Mouse (Mus musculus) limb, embryonic 13.5 days (tissue): Measurements from ENCODE around the gene Lysmd2. TPM values are rescaled to one million over a fixed set of nuclear protein-coding genes. Genes with fewer than 3 reads are reported as not detected.
A peak's percentile ranks its signal among the peaks of the same experiment; 100 is the strongest.

Experiments used
- ATAC-seq: fragments of 200-750 bp; cut with Nextera tagmentation; 2 replicates; pipeline ENCODE4 v1.8.0; 2017; ENCODE audit warnings: low read depth, moderate number of reproducible peaks, moderate TSS enrichment; ENCODE audit not compliant: low FRiP score
- H3K27ac ChIP-seq: fragments of 300-500 bp; sonication (generic); 2 replicates; pipeline ENCODE4 v1.5.1; 2015; ENCODE audit warnings: inconsistent platforms, mild to moderate bottlenecking, moderate library complexity
- H3K27me3 ChIP-seq: fragments of 300-500 bp; sonication (generic); 2 replicates; pipeline ENCODE4 v1.6.1; 2015; ENCODE audit warnings: mild to moderate bottlenecking, inconsistent platforms
- H3K36me3 ChIP-seq: fragments of 300-500 bp; sonication (generic); 2 replicates; pipeline ENCODE4 v1.6.1; 2015; ENCODE audit warnings: inconsistent platforms, mild to moderate bottlenecking, moderate library complexity
- H3K4me1 ChIP-seq: fragments of 300-500 bp; sonication (generic); 2 replicates; pipeline ENCODE4 v1.6.1; 2015; ENCODE audit warnings: inconsistent platforms
- H3K4me2 ChIP-seq: fragments of 300-500 bp; sonication (generic); replicated peaks from 2 replicates; pipeline ENCODE4 v1.6.1; 2015; ENCODE audit warnings: inconsistent platforms, mild to moderate bottlenecking, moderate library complexity
- H3K4me3 ChIP-seq: fragments of 300-500 bp; sonication (generic); 2 replicates; pipeline ENCODE4 v1.5.1; 2015; ENCODE audit warnings: moderate library complexity, mild to moderate bottlenecking, inconsistent platforms
- H3K9ac ChIP-seq: fragments of 300-500 bp; sonication (generic); 2 replicates; pipeline ENCODE4 v1.6.1; 2015; ENCODE audit warnings: mild to moderate bottlenecking, inconsistent platforms
- H3K9me3 ChIP-seq: fragments of 300-500 bp; sonication (generic); 2 replicates; pipeline ENCODE4 v1.6.1; 2016; ENCODE audit warnings: inconsistent platforms
- WGBS: fragments of 180-500 bp; shearing (Covaris S2); methylation state at CpG from one replicate; pipeline ENCODE4 v1.1.7; 2015; 5-methylcytosine and 5-hydroxymethylcytosine counted together
- polyA plus RNA-seq: library from polyadenylated mRNA; unstranded; fragments of >200 nt; fragmentation: Nextera tagmentation; extraction: Ambion mirVana; gene quantifications from 2 replicates; pipeline ENCODE4 v1.2.1, GENCODE M21; 2015

Gene Lysmd2
- 36.7 and 38.3 TPM in 2 replicates for polyA plus RNA-seq

DNA sequence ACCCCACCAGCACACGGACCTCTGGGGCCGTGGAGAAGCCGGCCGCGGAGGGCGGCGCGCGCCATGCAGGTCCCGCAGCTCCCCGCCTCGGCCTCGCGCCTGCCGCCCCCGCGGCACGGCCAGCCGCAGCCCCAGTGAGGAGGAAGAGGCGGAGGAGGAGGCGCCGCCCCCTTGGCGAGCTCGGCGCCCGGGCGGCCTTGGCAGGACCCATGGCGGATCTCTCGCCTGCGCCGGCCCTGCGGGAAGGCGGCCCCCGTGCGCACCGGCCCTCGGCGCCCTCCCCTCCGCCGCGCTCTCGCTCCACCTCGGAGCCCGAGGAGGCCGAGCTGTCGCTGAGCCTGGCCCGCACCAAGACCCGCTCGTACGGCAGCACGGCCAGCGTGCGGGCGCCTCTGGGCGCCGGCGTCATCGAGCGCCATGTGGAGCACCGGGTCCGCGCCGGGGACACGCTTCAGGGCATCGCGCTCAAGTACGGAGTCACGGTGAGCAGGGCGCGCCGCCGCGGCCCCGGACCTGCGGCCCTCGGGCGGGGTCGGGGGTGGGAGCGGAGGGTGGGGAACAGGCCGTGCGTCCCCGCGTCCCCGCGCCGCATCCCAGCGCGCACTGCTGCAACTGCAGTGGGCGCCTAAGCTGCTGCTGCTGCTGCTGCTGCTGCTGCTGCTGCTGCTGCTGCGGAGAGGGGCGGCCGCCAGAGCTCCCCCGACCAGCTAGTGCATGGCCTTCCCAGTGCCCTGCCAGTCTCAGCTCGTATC, at the start of gene Lysmd2:
Lysmd2 (plus strand) TSS at position 186 of the 752 bp plus-strand sequence.
- Histone ChIP-seq H3K9ac (peak within 1 kb of the TSS; percentile 92), H3K36me3 (no peaks in the 10 kb centered on the region), H3K4me2 (peak within 1 kb of the TSS; percentile 83), H3K27me3 (no peaks in the 10 kb centered on the region), H3K9me3 (no peaks in the 10 kb centered on the region), H3K27ac (peak within 1 kb of the TSS; percentile 83), H3K4me1 (peaks cover 16% of the 10 kb centered on the region; the same call in 1 of the 2 replicates), H3K4me3 (peak within 1 kb of the TSS; percentile 80)
- ATAC-seq: peak; percentile 90
- WGBS: under 1% methylated on average over 66 of the region's 94 CpGs

DNA sequence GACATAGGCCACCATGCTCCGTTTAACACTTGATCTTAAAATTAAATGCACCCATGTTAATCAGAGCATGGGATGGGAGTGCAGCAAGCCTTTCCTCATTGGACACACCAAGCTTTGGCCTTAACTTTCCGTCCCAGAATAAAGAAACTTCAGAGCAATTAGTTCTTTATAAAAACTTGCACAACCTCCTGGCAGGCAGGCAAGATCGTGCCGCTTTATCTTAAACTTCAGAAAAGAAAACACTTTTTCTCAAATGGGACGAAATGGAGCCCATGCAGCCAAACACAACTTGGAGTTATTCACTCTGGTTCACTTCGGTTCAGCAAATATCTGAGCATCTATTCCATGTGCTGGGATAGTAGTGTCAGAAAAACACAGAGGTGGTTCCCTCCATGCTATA, 46.2 kb upstream of the Lysmd2 start:
- Histone ChIP-seq H3K9me3 (0 out of 2 replicates have a peak, but pooled peaks cover 3% of the 10 kb centered on the region), H3K4me3 (no peak overlapping the region), H3K27me3 (no peaks in the 10 kb centered on the region), H3K27ac (no peak overlapping the region), H3K4me1 (no peaks in the 10 kb centered on the region), H3K4me2 (no peak overlapping the region), H3K36me3 (peaks cover 21% of the 10 kb centered on the region), H3K9ac (no peak overlapping the region)
- ATAC-seq: no peak
- WGBS: 88% methylated on average over 6 of the region's 6 CpGs

DNA sequence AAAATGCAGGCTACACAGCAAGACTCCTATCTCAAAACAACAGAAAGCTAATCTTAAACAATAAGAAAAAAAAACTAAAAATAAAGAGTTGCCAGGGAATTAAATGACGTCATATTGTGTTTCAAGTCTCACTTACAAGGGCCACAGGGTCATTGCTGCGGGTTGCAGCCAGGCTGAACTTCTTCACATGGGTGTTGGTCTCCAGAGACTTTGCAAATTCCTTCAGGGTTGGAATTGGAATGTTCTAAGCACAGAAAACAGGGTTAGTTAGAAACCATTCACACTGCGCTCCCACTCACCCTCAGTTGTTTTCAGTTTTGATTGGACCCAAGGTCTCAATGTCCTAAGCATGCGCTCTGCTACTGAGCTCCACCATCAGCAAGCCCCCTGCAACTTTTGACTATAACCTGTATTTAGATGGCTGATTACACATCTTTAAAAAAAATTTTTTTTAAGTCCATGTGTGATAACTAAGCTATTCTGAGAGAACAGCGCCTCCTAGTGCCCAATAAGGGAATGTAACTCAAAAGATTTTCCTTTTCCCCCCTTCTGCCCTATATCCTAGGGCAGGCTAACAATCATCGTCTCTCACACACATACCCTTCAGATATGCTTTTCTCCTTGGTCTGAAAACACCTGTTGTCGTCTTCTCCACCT, 43.7 kb upstream of the Lysmd2 start:
- WGBS: 59% methylated on average over 7 of the region's 7 CpGs
- ATAC-seq: no peak
- peaks cover 15% of the 10 kb centered on the region for H3K36me3 ChIP-seq
- no peak overlapping the region for H3K9ac ChIP-seq
- H3K4me3 ChIP-seq: no peak overlapping the region
- H3K4me1 ChIP-seq: no peaks in the 10 kb centered on the region
- H3K27me3 ChIP-seq: no peaks in the 10 kb centered on the region
- H3K9me3 ChIP-seq: no peaks in the 10 kb centered on the region
- no peak overlapping the region for H3K27ac ChIP-seq
- no peak overlapping the region for H3K4me2 ChIP-seq

DNA sequence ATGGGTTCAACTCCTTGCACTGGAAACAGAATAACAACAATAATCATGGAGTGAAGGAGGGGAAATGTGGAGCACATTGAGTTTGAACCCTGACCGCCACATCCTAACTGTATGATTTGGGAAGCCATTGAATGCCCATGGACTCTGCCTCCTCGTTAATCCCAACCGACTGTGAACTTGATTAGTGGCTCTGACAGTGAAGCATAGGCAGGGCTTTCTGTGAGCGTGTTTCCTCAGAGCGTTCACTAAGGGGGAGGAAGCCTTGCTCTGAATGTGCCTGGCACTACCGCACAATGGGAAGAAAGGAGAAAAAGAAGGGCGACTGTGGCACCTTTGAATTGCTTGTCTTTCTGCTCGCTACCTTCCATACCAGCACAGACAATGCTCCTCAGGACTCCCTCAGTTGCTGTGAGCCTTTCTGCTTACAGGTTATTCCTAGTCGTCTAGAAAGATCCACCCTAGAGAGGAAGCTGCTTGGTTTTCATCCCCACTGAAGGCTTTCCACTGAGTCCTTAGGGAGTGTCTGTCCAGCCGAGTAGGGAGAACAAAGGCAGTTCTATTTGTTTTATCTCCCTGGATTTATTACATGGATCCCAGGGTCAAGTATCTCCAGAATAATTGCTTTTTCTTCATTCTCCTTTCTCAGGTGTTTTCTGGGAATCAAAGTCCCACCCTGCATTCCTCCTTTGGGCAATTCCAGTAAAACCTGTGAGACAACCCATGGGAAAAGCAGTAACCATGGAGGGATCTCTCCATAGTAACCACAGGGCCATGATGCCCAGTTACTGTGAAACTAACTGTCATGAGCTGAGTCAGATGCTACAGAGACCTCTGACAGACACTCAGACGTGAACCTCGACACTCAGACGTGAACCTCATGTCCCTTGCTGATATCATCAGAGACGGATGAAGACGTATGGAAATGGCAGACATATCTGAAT, 35.4 kb upstream of the Lysmd2 start:
- Histone ChIP-seq H3K36me3 (peaks cover 36% of the 10 kb centered on the region), H3K4me2 (no peak overlapping the region), H3K9ac (no peak overlapping the region), H3K4me3 (no peak overlapping the region), H3K4me1 (no peaks in the 10 kb centered on the region), H3K9me3 (no peaks in the 10 kb centered on the region), H3K27ac (no peak overlapping the region), H3K27me3 (no peaks in the 10 kb centered on the region)
- 83% methylated on average over 15 of the region's 15 CpGs for WGBS
- ATAC-seq: no peak

DNA sequence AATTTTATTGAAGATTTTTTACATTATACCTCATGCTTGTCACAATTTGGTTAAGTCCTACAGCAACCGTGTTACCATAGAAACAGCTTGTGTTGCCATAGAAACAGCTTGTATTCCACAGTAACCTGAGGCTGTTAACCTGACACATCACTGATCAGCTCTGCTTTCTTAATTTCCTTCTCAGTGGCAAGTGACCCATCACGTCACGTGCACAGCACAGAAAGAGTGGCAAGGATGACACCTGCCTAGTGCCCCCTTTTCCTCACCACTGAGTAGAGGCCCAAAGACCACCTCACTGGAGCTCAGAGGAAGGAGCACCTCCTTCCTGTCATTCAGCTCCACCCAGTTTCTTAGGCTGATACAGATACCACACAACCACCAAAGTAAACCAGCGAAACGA, 32.1 kb upstream of the Lysmd2 start:
- no peak for ATAC-seq
- 86% methylated on average over 5 of the region's 5 CpGs for WGBS

DNA sequence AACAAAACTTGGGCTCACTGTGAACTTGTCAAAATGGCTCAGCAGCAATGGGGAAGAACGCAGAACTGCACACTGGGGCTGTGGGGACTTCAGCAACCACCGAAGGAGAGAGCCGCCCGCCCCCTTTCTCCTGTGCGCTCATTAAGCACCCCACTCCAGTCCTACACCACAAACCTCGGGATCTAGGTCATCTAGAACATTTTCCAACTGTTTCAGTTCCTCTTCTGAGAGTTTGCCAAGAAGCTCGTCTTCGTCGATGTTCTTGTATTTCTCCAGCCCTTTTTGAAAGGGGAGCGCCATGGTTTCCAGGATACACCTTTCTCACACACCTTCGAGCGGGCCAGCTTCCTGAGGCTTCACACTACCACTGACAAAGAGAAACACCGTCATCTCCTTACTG, 28.5 kb upstream of the Lysmd2 start:
- Histone ChIP-seq H3K4me1 (peaks cover 14% of the 10 kb centered on the region), H3K4me2 (no peak overlapping the region), H3K4me3 (no peak overlapping the region), H3K27me3 (no peaks in the 10 kb centered on the region), H3K36me3 (peaks cover 14% of the 10 kb centered on the region), H3K9ac (no peak overlapping the region), H3K9me3 (no peaks in the 10 kb centered on the region), H3K27ac (no peak overlapping the region)
- 87% methylated on average over 13 of the region's 13 CpGs for WGBS
- no peak for ATAC-seq

More for the DNA sequence above, 32.1 kb upstream of the Lysmd2 start:
- H3K9ac ChIP-seq: no peak overlapping the region
- H3K9me3 ChIP-seq: no peaks in the 10 kb centered on the region
- H3K4me3 ChIP-seq: no peak overlapping the region
- H3K27ac ChIP-seq: no peak overlapping the region
- H3K36me3 ChIP-seq: peaks cover 26% of the 10 kb centered on the region
- no peaks in the 10 kb centered on the region for H3K27me3 ChIP-seq
- H3K4me2 ChIP-seq: no peak overlapping the region
- H3K4me1 ChIP-seq: no peaks in the 10 kb centered on the region

DNA sequence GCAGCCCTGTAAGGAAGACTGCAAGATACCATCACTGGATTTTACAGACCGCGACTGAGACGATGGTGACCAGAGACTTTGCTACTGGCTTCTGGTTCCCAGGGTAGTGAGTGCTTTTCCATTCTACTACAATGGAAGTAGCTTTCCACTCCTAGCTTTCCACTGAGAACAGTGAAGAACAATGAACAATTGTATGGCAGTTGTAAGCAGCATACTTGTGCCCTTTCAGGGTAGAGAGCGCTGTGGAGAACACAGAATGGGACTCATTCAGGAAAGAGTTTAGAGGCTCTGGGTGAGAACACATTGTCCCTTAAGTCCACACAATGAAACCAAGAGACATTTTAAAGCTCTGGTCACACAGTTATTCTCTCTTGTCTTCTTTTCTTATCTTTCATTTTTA, 27.9 kb upstream of the Lysmd2 start:
- no peak overlapping the region for H3K4me3 ChIP-seq
- no peak overlapping the region for H3K27ac ChIP-seq
- 86% methylated on average over 4 of the region's 4 CpGs for WGBS
- no peaks in the 10 kb centered on the region for H3K9me3 ChIP-seq
- H3K4me1 ChIP-seq: peaks cover 14% of the 10 kb centered on the region
- no peaks in the 10 kb centered on the region for H3K27me3 ChIP-seq
- ATAC-seq: no peak
- peaks cover 10% of the 10 kb centered on the region for H3K36me3 ChIP-seq
- H3K9ac ChIP-seq: no peak overlapping the region
- no peak overlapping the region for H3K4me2 ChIP-seq

DNA sequence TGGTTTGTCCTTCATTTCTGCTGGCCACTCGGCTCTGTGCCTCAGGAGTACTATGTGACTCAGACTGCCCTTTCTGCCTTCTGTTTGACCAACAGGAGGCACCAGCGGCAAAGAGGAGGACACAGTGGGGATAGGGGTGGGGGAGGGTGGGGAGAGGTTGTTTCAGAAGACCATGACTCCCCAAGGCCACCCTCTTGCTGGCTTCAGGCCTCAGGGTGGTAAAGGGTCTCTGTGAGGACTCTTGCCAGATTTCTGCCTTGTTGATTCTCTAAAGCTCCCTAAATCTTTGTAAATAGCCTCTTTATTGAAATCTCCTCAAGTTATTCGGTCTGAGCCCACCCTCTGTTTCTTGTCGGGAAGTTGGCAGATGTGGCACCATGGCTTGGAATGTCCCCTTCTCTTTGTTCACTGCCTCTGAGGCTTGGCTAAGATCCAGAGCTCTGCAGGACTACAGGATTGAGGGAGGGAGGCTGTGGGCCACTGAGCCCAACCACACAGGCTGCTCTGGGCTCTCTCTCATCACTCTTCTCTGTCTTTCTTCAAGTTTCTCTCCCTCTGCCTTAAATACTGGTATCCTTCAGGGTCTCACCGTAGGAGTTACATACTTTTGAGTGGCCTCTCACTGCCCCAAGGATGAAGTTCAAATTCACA, 26.2 kb upstream of the Lysmd2 start:
- peak; percentile 44; the same call in 1 of the 2 replicates for ATAC-seq
- no peak overlapping the region for H3K9ac ChIP-seq
- H3K27ac ChIP-seq: no peak overlapping the region
- H3K4me2 ChIP-seq: no peak overlapping the region
- peaks cover under 1% of the 10 kb centered on the region; the same call in 1 of the 2 replicates for H3K36me3 ChIP-seq
- WGBS: 44% methylated on average over 5 of the region's 5 CpGs
- H3K4me1 ChIP-seq: peaks cover 14% of the 10 kb centered on the region
- H3K4me3 ChIP-seq: no peak overlapping the region
- H3K9me3 ChIP-seq: no peaks in the 10 kb centered on the region
- H3K27me3 ChIP-seq: no peaks in the 10 kb centered on the region

DNA sequence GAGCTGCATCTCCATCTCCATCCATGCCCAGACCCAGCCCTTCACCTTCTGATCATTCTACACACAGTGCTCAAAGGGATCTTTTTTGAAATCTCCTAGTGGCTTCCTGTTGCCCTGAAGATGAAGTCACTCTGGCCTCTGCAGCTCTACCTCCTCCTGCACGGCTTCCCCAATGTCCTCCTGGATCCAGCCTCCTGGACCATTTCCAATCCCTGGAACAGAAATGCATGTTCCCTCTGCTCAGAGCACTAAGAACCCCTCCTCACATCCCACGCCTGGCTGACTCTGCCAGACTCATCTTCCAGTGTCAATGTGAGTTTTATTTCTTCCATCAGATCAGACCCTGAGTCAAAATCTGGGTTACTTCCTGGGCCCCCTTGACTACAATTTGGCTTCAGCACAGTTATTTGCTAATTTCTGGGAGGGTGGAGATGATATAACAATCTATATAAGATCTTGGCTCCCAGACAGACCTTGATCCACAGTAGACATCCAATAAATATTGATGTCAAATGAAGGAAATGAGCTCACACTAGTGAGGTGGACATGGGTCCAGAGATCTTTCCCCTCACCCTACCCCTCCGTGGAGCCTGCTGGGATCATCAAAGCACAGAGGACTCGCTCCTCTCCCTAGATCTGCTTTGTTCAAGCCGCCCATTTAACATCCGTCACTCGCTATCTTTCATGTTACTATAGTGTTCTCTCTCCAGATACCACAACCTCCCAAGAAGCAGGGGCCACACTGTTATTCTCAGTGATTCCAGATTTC, 25.2 kb upstream of the Lysmd2 start:
- no peak for ATAC-seq
- H3K4me1 ChIP-seq: peaks cover 14% of the 10 kb centered on the region
- peaks cover 5% of the 10 kb centered on the region; the same call in 1 of the 2 replicates for H3K36me3 ChIP-seq
- no peaks in the 10 kb centered on the region for H3K27me3 ChIP-seq
- H3K27ac ChIP-seq: no peak overlapping the region
- WGBS: 78% methylated on average over 7 of the region's 7 CpGs
- H3K4me3 ChIP-seq: no peak overlapping the region
- H3K9ac ChIP-seq: no peak overlapping the region
- no peaks in the 10 kb centered on the region for H3K9me3 ChIP-seq
- no peak overlapping the region for H3K4me2 ChIP-seq

DNA sequence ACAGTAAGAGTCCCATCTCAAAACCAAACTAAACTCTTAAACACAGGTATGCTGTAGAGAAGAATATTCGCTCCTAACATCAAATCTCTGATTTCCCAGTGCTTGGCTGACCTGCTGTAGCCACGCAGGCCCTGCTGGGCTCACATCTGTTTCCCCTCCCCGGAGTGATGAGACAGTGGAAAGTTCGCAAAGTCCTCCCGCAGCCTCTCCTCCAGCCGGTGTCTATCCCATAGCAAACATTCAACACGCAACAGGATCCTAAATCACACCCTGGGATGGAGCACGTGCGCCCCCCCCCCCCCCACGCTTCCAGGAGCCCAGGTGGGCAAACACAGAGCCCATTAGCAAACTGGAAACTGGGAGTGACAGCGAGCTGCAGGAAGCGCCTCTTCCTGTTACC, 24.0 kb upstream of the Lysmd2 start:
- Histone ChIP-seq H3K4me2 (peak overlapping the region; percentile 36), H3K4me3 (no peak overlapping the region), H3K27me3 (no peaks in the 10 kb centered on the region), H3K9ac (no peak overlapping the region), H3K9me3 (no peaks in the 10 kb centered on the region), H3K4me1 (peaks cover 14% of the 10 kb centered on the region), H3K36me3 (peaks cover 5% of the 10 kb centered on the region; the same call in 1 of the 2 replicates), H3K27ac (no peak overlapping the region)
- 0 out of 2 replicates have a peak, but pooled peaks have one; percentile 36 for ATAC-seq
- WGBS: 31% methylated on average over 12 of the region's 12 CpGs

DNA sequence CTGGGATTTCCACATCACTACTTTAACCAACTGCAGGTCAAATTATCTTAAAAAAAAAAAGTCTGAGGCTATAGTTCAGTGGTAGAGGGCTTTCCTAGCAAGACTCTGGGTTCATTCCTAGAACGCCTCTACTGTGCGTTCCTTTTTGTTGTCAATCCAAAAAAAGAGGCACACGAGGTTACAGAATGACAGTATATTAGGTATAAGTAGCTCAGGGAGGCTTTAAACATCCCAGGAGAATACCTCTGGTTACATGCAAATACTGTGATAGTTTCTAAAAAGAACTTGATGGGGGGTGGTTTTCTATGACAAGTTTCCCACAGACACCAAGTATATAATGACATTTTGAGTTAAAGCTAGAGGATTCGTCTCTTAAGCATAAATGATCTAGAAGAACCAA, 18.0 kb upstream of the Lysmd2 start:
- Histone ChIP-seq H3K4me1 (peaks cover 3% of the 10 kb centered on the region; the same call in 1 of the 2 replicates), H3K27me3 (0 out of 2 replicates have a peak, but pooled peaks cover 5% of the 10 kb centered on the region), H3K9me3 (no peaks in the 10 kb centered on the region), H3K4me3 (no peak overlapping the region), H3K4me2 (no peak overlapping the region), H3K27ac (no peak overlapping the region), H3K9ac (no peak overlapping the region), H3K36me3 (peaks cover 5% of the 10 kb centered on the region; the same call in 1 of the 2 replicates)
- no peak for ATAC-seq
- 92% methylated on average over 4 of the region's 4 CpGs for WGBS
